Mouse (Mus musculus) left cerebral cortex, postnatal 10 days (tissue): ENCODE results near the gene Tm9sf4. TPM values are rescaled to one million over a fixed set of nuclear protein-coding genes. Genes with fewer than 3 reads are reported as not detected.
A peak's percentile ranks its signal among the peaks of the same experiment; 100 is the strongest.

Source experiments
- DNase-seq, 2 experiments: peaks; one replicate each; pipeline ENCODE4 v3.0.0; 2021 to 2022; ENCODE audit warnings: low spot score in 2 of 2, mixed read lengths in 1 of 2; ENCODE audit errors: extremely low spot score in 1 of 2
- intact Hi-C: fragments of 180-260 bp; cut with DNase I; formaldehyde crosslinking; loops from one replicate; pipeline ENCODE4 v1.15.1; 2025
- total RNA-seq, 2 experiments: library from RNA; stranded (reverse); gene quantifications; 2 replicates each; pipeline ENCODE4 v1.2.3; 2021

The Tm9sf4 gene
- total RNA-seq, 2 experiments from 2014 or later = 123 to 128 TPM

GRCm38 (mm10) chr2:153199114-153199513, 38.0 kb downstream of the Tm9sf4 start:
- no peak for DNase-seq
- intact Hi-C loops = no loop called here

GRCm38 (mm10) chr2:153202766-153203165, 41.7 kb downstream of the Tm9sf4 start:
- intact Hi-C loops = no loop called here
- DNase-seq = no peak

GRCm38 (mm10) chr2:153208149-153208548, 47.0 kb downstream of the Tm9sf4 start:
- intact Hi-C loops = no loop called here

GRCm38 (mm10) chr2:153209286-153209685, 48.2 kb downstream of the Tm9sf4 start:
- intact Hi-C loops = no loop called here
- DNase-seq = no peak

More at GRCm38 (mm10) chr2:153208149-153208548, 47.0 kb downstream of the Tm9sf4 start:
- DNase-seq = no peak

GRCm38 (mm10) chr2:153211451-153211850, 50.3 kb downstream of the Tm9sf4 start:
- intact Hi-C loops = no loop called here
- no peak for DNase-seq

- no peak for DNase-seq
- intact Hi-C loops = no loop called here
Observed at GRCm38 (mm10) chr2:153213351-153213750, 52.2 kb downstream of the Tm9sf4 start.

- DNase-seq = no peak
Observed at GRCm38 (mm10) chr2:153214771-153215259, 53.7 kb downstream of the Tm9sf4 start.

GRCm38 (mm10) chr2:153215421-153215820, 54.3 kb downstream of the Tm9sf4 start:
- intact Hi-C loops = no loop called here

More at GRCm38 (mm10) chr2:153214771-153215259, 53.7 kb downstream of the Tm9sf4 start:
- intact Hi-C loops = no loop called here

GRCm38 (mm10) chr2:153217826-153218340, 56.8 kb downstream of the Tm9sf4 start:
- intact Hi-C loops = no loop called here
- DNase-seq = no peak

More at GRCm38 (mm10) chr2:153215421-153215820, 54.3 kb downstream of the Tm9sf4 start:
- DNase-seq = no peak

- intact Hi-C loops = no loop called here
Observed at GRCm38 (mm10) chr2:153218516-153218915, 57.4 kb downstream of the Tm9sf4 start.

GRCm38 (mm10) chr2:153221620-153222019, 60.5 kb downstream of the Tm9sf4 start:
- intact Hi-C loops = no loop called here
- no peak for DNase-seq

More at GRCm38 (mm10) chr2:153218516-153218915, 57.4 kb downstream of the Tm9sf4 start:
- DNase-seq = no peak

- DNase-seq = no peak
- intact Hi-C loops = no loop called here
Observed at GRCm38 (mm10) chr2:153222130-153222529, 61.0 kb downstream of the Tm9sf4 start.

GRCm38 (mm10) chr2:153222566-153222965, 61.5 kb downstream of the Tm9sf4 start:
- intact Hi-C loops = no loop called here
- DNase-seq = no peak

- peak; percentile 44 to 78 for DNase-seq
- intact Hi-C loops = no loop called here
Observed at GRCm38 (mm10) chr2:153224946-153225594, 64.0 kb downstream of the Tm9sf4 start, which contains the start of gene Tspyl3. Tspyl3 (minus strand) TSS chr2:153225441.

GRCm38 (mm10) chr2:153225595-153225953, 64.5 kb downstream of the Tm9sf4 start:
- intact Hi-C loops = no loop called here
- no peak for DNase-seq

GRCm38 (mm10) chr2:153227959-153228358, 66.9 kb downstream of the Tm9sf4 start:
- DNase-seq = no peak
- intact Hi-C loops = no loop called here

GRCm38 (mm10) chr2:153228523-153228922, 67.4 kb downstream of the Tm9sf4 start:
- no peak for DNase-seq
- intact Hi-C loops = no loop called here

- DNase-seq = no peak
- intact Hi-C loops = no loop called here
Observed at GRCm38 (mm10) chr2:153237193-153237592, 76.1 kb downstream of the Tm9sf4 start.

- no peak for DNase-seq
- intact Hi-C loops = no loop called here
Observed at GRCm38 (mm10) chr2:153237891-153238290, 76.8 kb downstream of the Tm9sf4 start.

GRCm38 (mm10) chr2:153238406-153238805, 77.3 kb downstream of the Tm9sf4 start:
- intact Hi-C loops = no loop called here
- no peak for DNase-seq
